Mouse (Mus musculus) right cerebral cortex, adult 2 months (tissue): ENCODE measurements around the gene Fam199x.

ENCODE experiments used
- DNase-seq, 2 experiments: peaks; one replicate each; pipeline ENCODE4 v3.0.0; 2021 to 2022; ENCODE audit warnings: low spot score in 2 of 2

Gene Fam199x

DNA sequence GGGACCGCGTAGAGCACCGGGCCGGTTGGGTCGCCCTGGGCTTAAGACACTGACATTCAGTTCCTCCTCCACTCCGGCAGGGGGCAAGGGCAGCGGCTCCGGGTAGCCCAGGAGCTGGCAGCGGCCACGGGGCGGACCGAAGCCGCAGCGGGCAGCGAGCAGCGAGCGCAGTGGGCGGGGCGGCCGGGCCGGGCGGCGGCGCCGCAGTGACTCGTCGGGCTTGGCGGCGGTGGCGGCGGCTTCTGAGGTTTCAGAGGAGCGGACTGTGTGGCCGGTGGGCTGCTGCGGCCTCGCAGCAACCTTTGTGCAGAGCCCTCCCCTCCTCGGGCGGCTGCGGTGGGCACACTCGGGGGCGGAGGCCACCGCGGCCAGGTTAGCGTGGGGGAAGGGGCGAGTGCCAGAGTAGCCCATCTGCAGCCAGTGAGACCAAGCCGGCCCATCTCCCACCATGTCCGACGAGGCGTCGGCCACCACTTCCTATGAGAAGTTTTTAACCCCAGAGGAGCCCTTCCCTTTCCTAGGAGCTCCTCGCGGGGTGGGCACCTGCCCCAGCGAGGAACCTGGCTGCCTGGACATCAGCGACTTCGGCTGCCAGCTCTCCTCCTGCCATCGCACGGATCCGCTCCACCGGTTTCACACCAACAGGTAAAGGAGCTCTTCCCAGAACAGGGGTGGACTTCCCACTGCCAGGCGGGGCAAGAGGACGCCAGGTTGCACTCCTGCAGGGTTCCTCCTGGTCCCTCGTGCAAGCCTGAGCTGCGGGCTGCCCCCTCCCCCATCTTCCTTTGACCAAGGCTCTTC, at the start of gene Fam199x:
Gene Fam199x, plus strand, starts transcription at position 170 of the 801 bp plus-strand sequence.
- peak; percentile 53 to 54 for DNase-seq

DNA sequence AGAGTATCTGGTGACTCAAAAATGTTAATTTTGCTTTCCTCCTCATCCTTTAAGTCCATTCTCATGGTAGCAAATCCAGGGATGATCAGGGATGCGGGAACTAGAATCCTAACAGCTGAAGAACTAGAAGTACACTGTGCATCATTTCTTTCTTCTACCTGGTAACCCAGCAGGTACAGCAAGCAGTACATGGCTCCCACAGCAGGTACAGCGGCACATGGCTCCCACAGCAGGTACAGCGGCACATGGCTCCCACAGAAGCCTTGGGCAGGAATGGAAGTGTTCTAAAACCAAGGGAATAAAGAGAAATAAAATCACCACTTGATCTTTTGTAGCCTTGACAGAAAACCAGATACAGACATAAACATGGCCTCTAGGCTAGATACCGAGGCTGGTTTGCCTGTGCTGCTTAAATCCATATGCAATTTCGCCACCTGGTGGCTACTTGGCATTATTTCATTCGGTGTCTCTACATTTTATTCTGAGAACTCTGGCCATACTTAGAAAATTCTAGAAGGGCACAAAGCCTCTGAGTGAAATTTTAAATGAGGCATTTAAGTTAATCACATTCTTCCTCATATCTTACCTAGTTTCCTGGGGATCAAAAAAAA, 34.2 kb upstream of the Fam199x start:
- DNase-seq: peak; percentile 55 to 63

DNA sequence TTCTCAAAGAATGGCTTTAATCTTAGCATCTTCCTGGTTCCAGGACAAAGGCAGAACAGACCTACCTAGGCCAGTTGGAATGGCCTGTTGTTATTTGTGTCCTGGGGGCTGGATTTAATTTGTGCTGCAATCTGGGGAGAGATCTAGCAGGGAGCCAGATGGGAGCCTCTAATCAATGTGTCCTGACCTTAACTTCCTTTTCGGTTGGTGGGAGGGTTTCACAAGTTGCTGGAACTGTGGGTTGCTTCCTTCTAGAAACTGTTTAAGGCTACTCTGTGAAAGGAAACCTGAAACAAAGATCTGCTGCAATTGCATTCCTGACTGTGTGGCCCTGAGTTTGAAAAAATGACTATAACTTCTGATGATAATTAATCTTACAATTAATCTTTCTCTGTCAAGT, 31.7 kb upstream of the Fam199x start:
- DNase-seq: no peak

DNA sequence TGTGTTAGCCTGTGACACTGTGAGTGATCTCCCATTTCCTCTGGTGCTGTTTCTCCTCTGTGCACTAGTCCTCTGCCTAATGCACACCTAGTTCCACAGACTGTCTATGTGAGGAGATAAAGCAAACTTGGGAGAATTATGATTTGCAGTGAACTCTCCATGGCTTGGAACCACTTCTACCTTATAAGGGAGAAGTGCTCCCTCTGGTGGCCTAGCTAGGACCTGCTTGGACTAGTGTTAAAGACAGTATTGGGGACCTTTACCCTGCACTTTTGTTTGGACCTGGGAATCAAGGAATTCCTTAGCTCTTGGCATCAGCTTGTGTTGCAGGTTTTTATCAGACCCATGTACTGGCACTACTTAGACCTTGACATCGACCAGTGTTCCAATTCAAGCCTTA, 30.1 kb upstream of the Fam199x start:
- DNase-seq: peak; percentile 68 to 71

DNA sequence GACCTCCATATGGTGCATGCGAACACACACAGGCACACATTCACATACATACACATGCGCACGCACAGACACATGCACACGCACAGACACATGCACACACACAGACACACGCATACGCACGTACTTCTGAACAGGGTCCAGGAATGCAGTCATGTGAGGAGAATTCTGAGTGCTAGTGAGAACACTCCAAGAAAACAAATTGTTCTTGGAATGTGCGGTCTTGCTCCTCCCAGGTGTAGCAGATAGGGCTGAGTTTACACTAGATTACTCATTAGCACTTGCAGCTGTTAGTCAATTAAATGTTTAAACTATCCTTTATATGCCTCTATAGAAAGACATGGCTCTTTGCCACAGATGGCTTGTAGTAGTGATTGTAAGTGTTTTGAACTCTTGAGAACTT, 18.5 kb upstream of the Fam199x start:
- no peak for DNase-seq

DNA sequence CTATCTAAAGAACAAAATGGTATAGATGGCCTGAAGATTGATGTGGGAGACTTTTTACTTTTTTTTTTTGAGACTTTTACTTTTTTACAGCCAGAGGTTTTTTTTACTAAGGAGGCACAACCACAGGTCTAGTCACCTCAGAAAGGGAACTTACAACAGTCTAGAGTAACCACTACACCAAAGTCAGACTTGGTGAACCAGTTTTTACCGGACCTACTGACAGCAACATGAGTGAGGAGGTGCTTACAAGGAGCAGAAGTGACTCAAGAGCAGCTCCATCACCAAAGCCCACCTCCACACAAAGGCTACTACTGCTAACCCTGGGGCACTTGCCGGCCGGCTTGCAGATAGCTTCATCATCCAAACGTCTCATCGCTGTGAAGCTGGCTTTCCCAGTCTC, 17.7 kb upstream of the Fam199x start:
- no peak for DNase-seq

DNA sequence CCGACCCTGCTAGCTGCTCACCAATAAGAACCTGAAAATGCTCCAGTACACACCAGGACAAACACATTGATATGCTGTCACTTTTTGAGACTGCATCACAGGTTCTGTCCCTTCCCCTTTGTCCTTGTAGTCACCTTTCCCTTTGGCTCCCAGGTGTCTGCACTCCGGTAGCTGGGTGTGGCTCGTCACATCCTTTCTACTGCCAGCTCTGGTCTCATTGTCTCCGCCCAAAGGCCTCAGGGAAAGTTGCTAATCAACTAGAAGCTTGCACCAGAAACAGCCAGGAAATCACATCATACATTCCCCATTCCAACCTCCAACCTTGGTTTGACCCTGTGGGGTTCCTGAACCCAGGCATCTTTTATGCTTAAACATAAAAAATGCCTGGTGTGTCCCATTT, 15.1 kb upstream of the Fam199x start:
- no peak for DNase-seq

DNA sequence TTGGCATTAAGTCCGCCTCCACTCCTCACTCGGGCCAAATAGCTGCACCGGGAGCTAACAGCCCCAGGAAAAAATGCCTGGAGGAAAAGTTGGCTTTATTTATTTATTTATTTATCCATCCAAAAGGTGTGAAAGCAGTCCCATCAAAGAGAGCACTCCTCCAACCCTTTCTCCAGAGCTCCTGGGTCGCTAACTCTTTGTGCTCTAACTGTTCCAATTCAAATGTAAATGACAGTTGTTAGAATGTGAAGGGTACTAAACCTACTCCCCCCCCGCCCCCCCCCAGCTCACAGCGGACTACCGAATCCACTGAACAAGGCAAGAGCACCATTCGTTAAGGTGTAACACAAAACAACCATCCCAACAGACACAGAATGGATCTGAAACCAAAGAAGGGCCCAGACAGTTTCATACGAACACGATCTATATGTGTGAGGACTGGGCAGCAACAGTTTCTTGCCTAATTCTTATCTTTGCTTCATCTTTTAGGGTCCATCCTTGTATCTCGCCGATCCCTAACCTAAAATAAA, 11.9 kb upstream of the Fam199x start:
- no peak for DNase-seq

DNA sequence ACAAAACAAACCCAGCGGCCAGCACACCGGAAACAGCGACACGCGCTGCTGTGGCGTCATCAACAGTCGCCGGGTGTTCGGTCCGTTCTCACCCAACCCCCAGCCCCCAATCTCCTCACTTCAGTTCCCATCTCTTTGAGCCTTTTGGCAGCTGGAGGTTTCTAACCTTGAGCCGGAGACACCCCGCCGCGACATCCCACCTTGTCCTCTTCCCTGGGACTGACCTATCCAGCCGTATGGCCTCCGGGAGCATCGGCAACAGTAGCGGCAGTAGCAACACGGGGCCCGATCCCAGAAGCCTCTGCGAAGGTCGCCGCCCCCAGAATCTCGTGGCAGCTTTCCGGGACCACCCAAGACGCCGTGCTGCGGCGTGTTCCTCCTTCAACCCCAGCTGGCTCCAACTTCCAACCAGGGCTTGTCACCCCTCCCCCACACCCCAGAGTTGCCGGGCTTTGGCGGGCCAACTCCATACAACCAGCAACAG, 11.4 kb upstream of the Fam199x start, which contains the start of gene Slc25a53:
Gene Slc25a53, minus strand, starts transcription at position 303 of the 484 bp plus-strand sequence.
- DNase-seq: peak; percentile 83 to 87

DNA sequence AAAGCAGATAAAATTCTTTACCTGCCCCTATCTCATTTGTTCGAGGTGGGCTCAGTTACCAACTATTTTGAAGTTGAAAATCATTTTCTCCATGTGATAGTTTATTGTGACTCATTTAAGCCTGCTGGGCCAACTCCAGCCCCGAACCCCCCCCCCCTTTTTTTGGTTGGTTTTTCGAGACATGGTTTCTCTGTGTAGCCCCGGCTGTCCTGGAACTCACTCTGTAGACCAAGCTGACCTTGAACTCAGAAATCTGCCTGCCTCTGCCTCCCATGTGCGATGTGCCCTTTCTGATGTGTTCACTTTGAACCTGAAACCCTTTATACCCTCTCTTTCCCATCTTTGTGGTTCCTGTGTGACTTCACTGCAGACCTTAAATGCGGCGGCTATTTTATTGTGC, 10.9 kb upstream of the Fam199x start:
- no peak for DNase-seq

DNA sequence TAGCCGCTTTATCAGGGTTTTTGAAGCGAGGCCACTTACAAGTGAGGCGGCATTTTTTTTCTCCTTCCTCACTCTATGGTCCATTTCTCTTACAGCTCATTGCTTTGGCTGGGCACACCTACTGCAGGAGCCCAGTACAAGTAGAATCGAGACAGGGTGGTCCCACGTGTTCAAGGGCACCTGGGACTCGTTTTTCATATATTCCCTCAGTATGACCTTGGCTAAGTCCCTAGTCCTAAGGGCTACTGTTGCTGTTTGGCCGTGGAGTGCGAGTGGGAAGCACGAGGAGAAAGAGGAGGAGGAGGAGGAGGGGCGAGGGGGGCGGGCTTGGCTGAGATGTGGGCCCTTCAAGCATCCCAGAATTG, 352 bp upstream of the Fam199x start:
- DNase-seq: peak in 1 of 2 experiments; percentile 21

DNA sequence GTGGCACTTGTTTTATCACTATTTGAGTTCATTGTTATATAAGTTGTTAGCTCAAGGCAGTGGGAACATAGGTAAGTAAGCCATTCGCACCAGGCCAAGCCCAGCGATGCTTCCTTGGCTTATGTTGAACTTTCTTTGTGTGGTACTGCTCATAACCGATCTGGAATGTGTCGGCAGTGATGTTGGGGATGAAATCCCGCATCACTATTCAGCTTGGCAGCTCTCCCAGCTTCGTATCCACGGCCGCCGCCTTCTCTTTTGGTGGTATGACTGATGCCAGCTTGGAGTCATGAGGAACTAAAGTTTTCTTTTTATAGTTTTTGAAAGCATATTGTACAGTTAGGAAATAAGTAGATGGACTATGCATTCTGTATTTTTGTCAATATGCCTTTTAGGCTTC, 13.8 kb downstream of the Fam199x start:
- DNase-seq: peak; percentile 45 to 61

DNA sequence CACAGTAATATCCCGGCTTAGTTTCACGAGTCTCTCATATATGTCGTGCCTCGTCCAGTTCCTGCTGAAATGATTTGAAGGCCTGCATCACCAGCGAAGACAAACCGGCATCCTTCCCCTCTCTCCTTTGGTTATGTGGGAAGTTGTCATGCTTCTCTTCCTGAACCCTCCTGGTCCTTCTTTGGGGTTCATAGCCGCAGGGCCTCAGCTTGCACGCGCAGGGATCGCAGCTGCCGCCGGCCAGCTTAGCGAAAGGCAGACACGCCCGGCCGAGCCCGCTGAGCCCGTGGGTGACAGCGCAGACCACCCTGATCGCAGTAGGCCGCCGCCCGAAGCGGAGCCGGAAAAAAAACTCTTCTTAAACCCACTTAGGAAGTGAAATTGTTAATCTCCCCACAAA, 55.1 kb downstream of the Fam199x start:
- DNase-seq: no peak

DNA sequence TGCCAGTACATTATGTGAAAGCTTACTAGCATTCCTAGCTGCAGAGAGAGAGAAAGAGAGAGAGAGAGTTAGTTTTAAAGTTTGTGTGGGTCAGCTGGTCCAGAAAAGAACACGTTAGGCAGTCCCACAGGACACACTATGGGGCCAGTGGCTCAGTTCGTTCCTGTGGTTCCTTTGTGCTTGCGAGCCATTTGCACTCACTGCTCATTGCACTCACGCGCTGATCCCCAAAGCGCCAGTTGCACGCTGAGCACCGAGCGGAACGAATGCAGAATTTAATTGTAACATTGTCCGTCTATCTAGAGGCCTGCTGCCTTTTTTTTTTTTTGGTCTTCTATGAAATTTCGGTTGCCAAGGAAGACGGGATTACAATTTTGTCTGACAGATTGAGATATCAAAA, 57.1 kb downstream of the Fam199x start:
- no peak for DNase-seq

DNA sequence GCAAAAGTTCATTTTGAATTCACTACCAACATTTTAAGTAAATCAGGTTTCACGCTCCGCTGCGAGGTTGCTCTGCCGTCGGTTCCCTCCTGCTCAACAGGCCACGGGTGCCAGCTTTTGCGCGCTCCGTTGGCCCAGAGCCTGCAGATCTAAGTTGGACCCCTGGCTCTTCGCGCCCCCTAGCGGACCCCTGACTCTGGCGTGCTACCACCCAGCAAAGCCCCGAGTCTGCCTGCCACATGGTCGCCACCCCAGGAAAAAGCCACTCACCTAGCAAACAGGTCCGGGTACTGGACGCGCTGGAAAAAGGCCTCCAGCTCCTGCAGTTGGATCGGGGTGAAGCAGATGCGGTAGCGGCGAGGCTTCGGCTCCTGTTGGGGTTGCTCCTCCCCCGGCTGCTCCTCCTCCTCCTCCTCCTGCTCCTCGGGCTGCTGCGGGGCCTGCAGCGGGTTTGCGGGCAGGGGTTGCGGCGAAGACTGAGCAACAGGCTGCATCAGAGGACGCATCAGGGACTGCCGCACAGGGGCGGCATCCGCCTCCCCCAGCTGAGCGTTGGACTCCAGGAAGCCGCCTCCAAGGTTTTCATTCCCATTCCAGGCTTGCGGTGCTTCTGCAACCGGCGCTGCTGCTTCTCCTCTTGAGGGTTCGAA, 68.8 kb downstream of the Fam199x start:
- DNase-seq: no peak

DNA sequence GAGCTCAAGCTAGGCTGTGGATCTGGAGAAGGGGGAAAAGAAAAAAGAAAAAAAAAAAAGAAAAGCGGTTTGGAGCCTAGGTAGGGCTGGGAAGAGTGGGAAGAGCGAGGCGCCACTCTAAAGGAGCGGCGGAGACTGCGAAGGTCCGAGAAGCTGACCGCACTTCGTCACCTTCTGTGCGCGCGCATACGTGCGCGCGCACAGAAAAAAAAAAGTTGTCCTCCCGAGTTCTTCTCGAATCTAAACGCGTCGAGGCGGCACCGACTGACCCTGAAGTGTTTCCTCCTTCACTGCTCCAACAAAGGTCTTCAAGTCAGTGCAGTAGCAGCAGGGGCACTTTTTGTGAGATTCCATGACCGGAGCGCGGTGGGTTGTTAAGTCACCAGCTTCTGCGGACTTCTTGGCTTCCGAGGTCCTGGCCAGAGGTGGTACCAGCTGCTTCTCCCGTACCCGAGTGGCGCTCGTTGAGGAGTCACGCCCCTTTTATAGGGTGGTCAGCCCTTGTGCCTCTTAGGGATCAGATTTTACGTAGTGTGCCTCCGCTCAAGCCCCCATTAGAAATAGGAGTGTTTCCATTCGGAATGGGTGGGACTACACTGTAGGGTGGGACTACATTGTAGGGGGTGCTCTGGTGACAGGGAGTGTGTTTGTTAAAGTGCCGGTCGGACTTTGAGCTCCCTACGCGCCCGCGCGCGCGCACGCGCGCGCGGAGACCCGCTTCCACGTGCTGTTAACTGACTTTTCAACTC, 70.5 kb downstream of the Fam199x start:
- no peak for DNase-seq

DNA sequence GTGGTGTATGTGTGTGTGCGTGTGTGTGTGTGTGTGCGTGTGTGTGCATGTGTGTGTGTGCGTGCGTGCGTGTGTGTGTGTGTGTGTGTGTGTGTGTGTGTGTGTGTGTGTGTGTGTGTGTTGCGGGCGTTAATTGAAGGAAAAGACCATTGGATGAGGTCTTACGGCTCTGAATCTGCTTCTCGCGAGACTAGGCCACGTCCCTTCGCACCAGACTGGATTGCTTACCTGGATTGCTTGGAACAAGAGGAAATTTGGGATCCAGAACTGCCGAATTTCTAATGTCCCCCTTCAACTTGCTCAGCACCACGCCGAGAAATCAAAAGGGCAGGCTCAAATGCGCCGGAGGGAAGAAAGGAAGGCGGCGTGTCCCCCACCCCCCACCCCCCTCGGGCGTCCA, 72.3 kb downstream of the Fam199x start, which contains the start of gene Esx1:
Gene Esx1, minus strand, starts transcription at position 366 of the 400 bp plus-strand sequence.
- DNase-seq: no peak

DNA sequence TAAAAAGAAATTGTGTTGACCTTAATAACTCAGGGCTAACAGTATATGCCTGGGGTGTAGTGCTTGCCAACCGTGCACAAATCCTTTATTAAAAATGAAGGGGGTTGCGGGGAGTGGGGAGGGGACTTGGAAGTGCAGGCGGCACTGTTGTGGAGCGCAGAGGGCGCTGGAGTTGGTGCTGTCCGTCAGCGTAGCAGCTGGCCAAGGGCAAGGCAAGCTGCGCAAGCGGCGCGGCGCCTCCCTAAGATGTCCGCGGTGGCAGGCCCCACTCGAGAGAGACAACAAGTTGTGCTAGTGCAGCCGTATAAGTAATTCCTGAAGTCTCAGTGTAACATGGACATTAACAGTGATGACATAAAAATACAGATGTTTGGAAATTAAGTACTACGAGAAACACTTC, 78.1 kb downstream of the Fam199x start:
- DNase-seq: no peak
